Mouse (Mus musculus) brain, embryonic 18.5 days (tissue): Measurements from ENCODE around the gene Lrrc73.

ENCODE experiments used
- DNase-seq: peaks from one replicate; pipeline ENCODE4 v3.0.0-alpha.2; 2012; ENCODE audit warnings: low read depth, low spot score

Gene Lrrc73

GRCm38 (mm10) chr17:46253452-46254084 is at the start of gene Lrrc73:
Gene Lrrc73 (plus strand): TSS chr17:46253531.
- peak; percentile 74 for DNase-seq

GRCm38 (mm10) chr17:46206676-46207075 is 46.7 kb upstream of the Lrrc73 start:
- no peak for DNase-seq

GRCm38 (mm10) chr17:46210550-46210949 is 42.8 kb upstream of the Lrrc73 start:
- no peak for DNase-seq

GRCm38 (mm10) chr17:46221601-46222000 is 31.7 kb upstream of the Lrrc73 start:
- DNase-seq, result no peak

GRCm38 (mm10) chr17:46227576-46227975 is 25.8 kb upstream of the Lrrc73 start:
- no peak for DNase-seq

GRCm38 (mm10) chr17:46236067-46236466 is 17.3 kb upstream of the Lrrc73 start:
- no peak for DNase-seq

GRCm38 (mm10) chr17:46237079-46237478 is 16.3 kb upstream of the Lrrc73 start:
- DNase-seq, result no peak

- DNase-seq, result no peak
Observed at GRCm38 (mm10) chr17:46237480-46237879, 15.9 kb upstream of the Lrrc73 start.

GRCm38 (mm10) chr17:46239516-46240114 is 13.7 kb upstream of the Lrrc73 start:
- DNase-seq, result no peak

GRCm38 (mm10) chr17:46241471-46241870 is 11.9 kb upstream of the Lrrc73 start:
- DNase-seq, result no peak

GRCm38 (mm10) chr17:46242274-46242673 is 11.1 kb upstream of the Lrrc73 start:
- no peak for DNase-seq

GRCm38 (mm10) chr17:46242993-46243392 is 10.3 kb upstream of the Lrrc73 start:
- DNase-seq, result no peak

GRCm38 (mm10) chr17:46243624-46244023 is 9.7 kb upstream of the Lrrc73 start:
- DNase-seq, result no peak

- no peak for DNase-seq
Observed at GRCm38 (mm10) chr17:46244579-46244978, 8.8 kb upstream of the Lrrc73 start.

GRCm38 (mm10) chr17:46247512-46248188 is 5.7 kb upstream of the Lrrc73 start, which contains the start of the genes Polr1c and Yipf3:
Gene Polr1c (minus strand): TSS chr17:46248054.
Gene Yipf3 (plus strand): TSS chr17:46248080.
- DNase-seq, result peak; percentile 85

GRCm38 (mm10) chr17:46248189-46248522 is 5.2 kb upstream of the Lrrc73 start:
- DNase-seq, result no peak

- no peak for DNase-seq
Observed at GRCm38 (mm10) chr17:46251174-46251573, 2.2 kb upstream of the Lrrc73 start.

GRCm38 (mm10) chr17:46252571-46253451 is 520 bp upstream of the Lrrc73 start:
- DNase-seq, result no peak

- no peak for DNase-seq
Observed at GRCm38 (mm10) chr17:46254106-46254505, 775 bp downstream of the Lrrc73 start.

GRCm38 (mm10) chr17:46255147-46255546 is 1.8 kb downstream of the Lrrc73 start:
- no peak for DNase-seq

GRCm38 (mm10) chr17:46258279-46259053 is 5.1 kb downstream of the Lrrc73 start:
- DNase-seq, result no peak
